ENCODE assay signal across 8 mouse cellular contexts in genomic region chr17:26947231-26948100, GRCm38 (mm10). TPM values are rescaled to one million over a fixed set of nuclear protein-coding genes. Genes with fewer than 3 reads are reported as not detected.
DNase-seq lines count a peak whose midpoint lies in the region; ATAC-seq and TF ChIP-seq lines count a peak whose summit lies in the region.

No protein-coding gene starts in this region.

- 0 out of 2 replicates have a peak overlapping the region, but pooled peaks have one; percentile 64 for H3K27ac ChIP-seq in heart, embryonic 12.5 days (ENCODE audit: poor library complexity, severe bottlenecking)
- H3K27ac ChIP-seq in heart, adult 2 months, result no peak overlapping the region
- H3K27ac ChIP-seq in forebrain, embryonic 10.5 days, result peak overlapping the region; percentile 89
- peak overlapping the region; percentile 75 for H3K27ac ChIP-seq in limb, embryonic 15.5 days

- peaks cover 66% of the 10 kb centered on the region for H3K4me1 ChIP-seq in heart, embryonic 12.5 days (replicated peaks)
- peaks cover 1% of the 10 kb centered on the region for H3K4me1 ChIP-seq in heart, adult 2 months (ENCODE audit: control insufficient read depth, insufficient read depth, low read length)
- peaks cover 71% of the 10 kb centered on the region for H3K4me1 ChIP-seq in E14TG2a.4 (replicated peaks; ENCODE audit: low read depth, low read length)
- H3K4me1 ChIP-seq in forebrain, embryonic 10.5 days, result peaks cover 88% of the 10 kb centered on the region
- peaks cover 63% of the 10 kb centered on the region for H3K4me1 ChIP-seq in limb, embryonic 15.5 days

- TF ChIP-seq CTCF in heart, adult 2 months (IDR thresholded peaks at IDR 0.05), result no peak
- no peak for TF ChIP-seq CTCF in E14TG2a.4 (conservative IDR thresholded peaks at IDR 0.05; ENCODE audit: low read length)

- H3K4me3 ChIP-seq in heart, embryonic 12.5 days, result 0 out of 2 replicates have a peak overlapping the region, but pooled peaks have one; percentile 7
- no peak overlapping the region for H3K4me3 ChIP-seq in heart, adult 2 months
- H3K4me3 ChIP-seq in E14TG2a.4 (replicated peaks; ENCODE audit: low read length), result peak overlapping the region; percentile 76
- H3K4me3 ChIP-seq in forebrain, embryonic 10.5 days, result peak overlapping the region; percentile 61
- peak overlapping the region; percentile 45 for H3K4me3 ChIP-seq in limb, embryonic 15.5 days

- 55% methylated on average over 12 of the region's 12 CpGs for WGBS in heart, embryonic 12.5 days
- WGBS in heart, adult 2 months, result 84% methylated on average over 12 of the region's 12 CpGs
- WGBS in forebrain, embryonic 10.5 days, result 38% methylated on average over 12 of the region's 12 CpGs
- WGBS in limb, embryonic 15.5 days, result 60% methylated on average over 12 of the region's 12 CpGs

- no peak for ATAC-seq in heart, embryonic 12.5 days (ENCODE audit: insufficient number of reproducible peaks, low FRiP score)
- ATAC-seq in limb, embryonic 15.5 days (ENCODE audit: insufficient number of reproducible peaks, low FRiP score, low TSS enrichment, low read depth), result no peak
- no peak for ATAC-seq in cerebellum, adult (ENCODE audit: insufficient number of reproducible peaks, low FRiP score, low TSS enrichment)

- H3K9me3 ChIP-seq in heart, embryonic 12.5 days (replicated peaks), result no peaks in the 10 kb centered on the region
- H3K9me3 ChIP-seq in E14TG2a.4 (ENCODE audit: low read length), result no peaks in the 10 kb centered on the region
- no peaks in the 10 kb centered on the region for H3K9me3 ChIP-seq in forebrain, embryonic 10.5 days
- H3K9me3 ChIP-seq in limb, embryonic 15.5 days, result no peaks in the 10 kb centered on the region

- 0 out of 2 replicates have a peak overlapping the region, but pooled peaks have one; percentile 85 for H3K9ac ChIP-seq in heart, embryonic 12.5 days
- no peak overlapping the region for H3K9ac ChIP-seq in heart, adult 2 months (ENCODE audit: low read depth, low read length)
- H3K9ac ChIP-seq in limb, embryonic 15.5 days, result no peak overlapping the region

- no peaks in the 10 kb centered on the region for H3K79me2 ChIP-seq in heart, adult 2 months (replicated peaks; ENCODE audit: control insufficient read depth, insufficient read depth, low read length)

- H3K36me3 ChIP-seq in heart, embryonic 12.5 days, result no peaks in the 10 kb centered on the region
- H3K36me3 ChIP-seq in heart, adult 2 months (ENCODE audit: control insufficient read depth, insufficient read depth, low read length), result no peaks in the 10 kb centered on the region
- H3K36me3 ChIP-seq in E14TG2a.4 (ENCODE audit: insufficient read depth, low read length), result no peaks in the 10 kb centered on the region
- peaks cover 15% of the 10 kb centered on the region for H3K36me3 ChIP-seq in forebrain, embryonic 10.5 days (replicated peaks)
- no peaks in the 10 kb centered on the region for H3K36me3 ChIP-seq in limb, embryonic 15.5 days

- TF ChIP-seq EP300 in heart, adult 2 months (IDR thresholded peaks at IDR 0.05; ENCODE audit: insufficient read depth, low read depth, low read length), result no peak

- peak overlapping the region; percentile 93 for H3K4me2 ChIP-seq in heart, embryonic 12.5 days
- H3K4me2 ChIP-seq in limb, embryonic 15.5 days, result peak overlapping the region; percentile 76

- DNase-seq in heart, adult 2 months, result no peak
- DNase-seq in forebrain, embryonic 10.5 days (ENCODE audit: extremely low spot score, low spot score), result no peak
- no peak for DNase-seq in frontal cortex, postnatal 25 days (ENCODE audit: low spot score in 2 of 2)
- DNase-seq in cerebellum, adult 11 months, result no peak

- intact Hi-C loops in heart, adult 2 months (cut with DNase I), result loop anchor here (2.0 kb wide), 3 partner anchors 25 to 61 kb away; partner anchors contain the start of genes Kifc5b and Zbtb9

- no peak for TF ChIP-seq POLR2A in heart, adult 2 months (IDR thresholded peaks at IDR 0.05; ENCODE audit: insufficient read depth, low read depth, low read length)

- no peaks in the 10 kb centered on the region for H3K27me3 ChIP-seq in heart, embryonic 12.5 days (replicated peaks)
- no peaks in the 10 kb centered on the region for H3K27me3 ChIP-seq in heart, adult 2 months (ENCODE audit: control insufficient read depth, insufficient read depth, low read length)
- H3K27me3 ChIP-seq in E14TG2a.4 (ENCODE audit: insufficient read depth, low read length), result peaks cover 67% of the 10 kb centered on the region
- H3K27me3 ChIP-seq in forebrain, embryonic 10.5 days (ENCODE audit: poor library complexity, severe bottlenecking), result peaks cover 19% of the 10 kb centered on the region
- no peaks in the 10 kb centered on the region for H3K27me3 ChIP-seq in limb, embryonic 15.5 days

RNA-seq across cellular contexts. Expression of gene Syngap1, which starts 6.4 kb away (rescaled TPM):
- 1.2 and 2.2 TPM in 2 replicates for polyA plus RNA-seq in heart, embryonic 12.5 days (2016; fragmentation: Nextera tagmentation; extraction: Ambion mirVana)
- total RNA-seq in heart, adult 2 months (2021), result 1 to 10 TPM; 4.1 to 4.2 TPM
- polyA plus RNA-seq in heart, adult 2 months (2012; rRNA removed), result 6.7 and 9.0 TPM in 2 replicates
- 1.5 and 1.9 TPM in 2 replicates for polyA plus RNA-seq in forebrain, embryonic 10.5 days (2016; fragmentation: Nextera tagmentation; extraction: Ambion mirVana)
- 1.6 and 1.9 TPM in 2 replicates for polyA plus RNA-seq in limb, embryonic 15.5 days (2015; fragmentation: Nextera tagmentation; extraction: Ambion mirVana)

RNA-seq across cellular contexts. Expression of gene Cuta, which starts 8.1 kb away (rescaled TPM):
- polyA plus RNA-seq in heart, embryonic 12.5 days (2016; fragmentation: Nextera tagmentation; extraction: Ambion mirVana), result 148 and 155 TPM in 2 replicates
- total RNA-seq in heart, adult 2 months (2021), result 10 to 100 TPM; 78.6 to 94.2 TPM
- polyA plus RNA-seq in heart, adult 2 months (2012; rRNA removed), result 85.1 and 96.6 TPM in 2 replicates
- polyA plus RNA-seq in forebrain, embryonic 10.5 days (2016; fragmentation: Nextera tagmentation; extraction: Ambion mirVana), result 180 and 184 TPM in 2 replicates
- polyA plus RNA-seq in limb, embryonic 15.5 days (2015; fragmentation: Nextera tagmentation; extraction: Ambion mirVana), result 158 and 172 TPM in 2 replicates

RNA-seq across cellular contexts. Expression of gene Phf1, which starts 14.6 kb away (rescaled TPM):
- polyA plus RNA-seq in heart, embryonic 12.5 days (2016; fragmentation: Nextera tagmentation; extraction: Ambion mirVana), result 9.0 and 9.4 TPM in 2 replicates
- 10 to 100 TPM; 17.8 to 18.1 TPM for total RNA-seq in heart, adult 2 months (2021)
- polyA plus RNA-seq in heart, adult 2 months (2012; rRNA removed), result 35.3 and 36.8 TPM in 2 replicates
- polyA plus RNA-seq in forebrain, embryonic 10.5 days (2016; fragmentation: Nextera tagmentation; extraction: Ambion mirVana), result 2.8 and 2.9 TPM in 2 replicates
- 11.4 and 13.0 TPM in 2 replicates for polyA plus RNA-seq in limb, embryonic 15.5 days (2015; fragmentation: Nextera tagmentation; extraction: Ambion mirVana)

RNA-seq across cellular contexts. Expression of gene Zbtb9, which starts 25.5 kb away (rescaled TPM):
- 10.3 and 10.7 TPM in 2 replicates for polyA plus RNA-seq in heart, embryonic 12.5 days (2016; fragmentation: Nextera tagmentation; extraction: Ambion mirVana)
- total RNA-seq in heart, adult 2 months (2021), result 1 to 10 TPM; 1.5 to 3.5 TPM
- polyA plus RNA-seq in heart, adult 2 months (2012; rRNA removed), result 2.4 and 2.8 TPM in 2 replicates
- 17.5 and 20.1 TPM in 2 replicates for polyA plus RNA-seq in forebrain, embryonic 10.5 days (2016; fragmentation: Nextera tagmentation; extraction: Ambion mirVana)
- polyA plus RNA-seq in limb, embryonic 15.5 days (2015; fragmentation: Nextera tagmentation; extraction: Ambion mirVana), result 13.5 and 14.1 TPM in 2 replicates

RNA-seq across cellular contexts. Expression of gene Kifc5b, which starts 30.6 kb away (rescaled TPM):
- polyA plus RNA-seq in heart, embryonic 12.5 days (2016; fragmentation: Nextera tagmentation; extraction: Ambion mirVana), result 5.2 and 5.7 TPM in 2 replicates
- total RNA-seq in heart, adult 2 months (2021), result under 1 TPM; 0.26 to 0.36 TPM
- 0.62 and 0.79 TPM in 2 replicates for polyA plus RNA-seq in heart, adult 2 months (2012; rRNA removed)
- 11.7 and 12.5 TPM in 2 replicates for polyA plus RNA-seq in forebrain, embryonic 10.5 days (2016; fragmentation: Nextera tagmentation; extraction: Ambion mirVana)
- 4.7 and 5.8 TPM in 2 replicates for polyA plus RNA-seq in limb, embryonic 15.5 days (2015; fragmentation: Nextera tagmentation; extraction: Ambion mirVana)
